Mouse (Mus musculus) cortical plate, adult 2 months (tissue): ENCODE data around the gene Kifc5b. TPM values are rescaled to one million over a fixed set of nuclear protein-coding genes. Genes with fewer than 3 reads are reported as not detected.

ENCODE experiments used
- H3K27ac ChIP-seq: fragments of 200-500 bp; 2 replicates; pipeline ENCODE4 v1.5.1; 2012; ENCODE audit warnings: low read length, control low read depth, inconsistent platforms; ENCODE audit not compliant: insufficient read depth
- H3K4me1 ChIP-seq: fragments of 200-500 bp; 2 replicates; pipeline ENCODE4 v1.6.1; 2011; ENCODE audit warnings: low read length; ENCODE audit not compliant: control insufficient read depth, insufficient read depth
- H3K4me3 ChIP-seq: fragments of 200-500 bp; 2 replicates; pipeline ENCODE4 v1.5.1; 2011; ENCODE audit warnings: mild to moderate bottlenecking, low read length, control low read depth; ENCODE audit not compliant: insufficient read depth
- CTCF ChIP-seq: fragments of 200-500 bp; IDR thresholded peaks from 2 replicates; pipeline ENCODE4 v1.5.1; 2011; ENCODE audit warnings: mild to moderate bottlenecking, control low read depth, low read length; ENCODE audit not compliant: insufficient read depth; ENCODE audit errors: extremely low read depth
- POLR2A ChIP-seq: fragments of 200-500 bp; IDR thresholded peaks from 2 replicates; pipeline ENCODE4 v1.6.1; 2011; ENCODE audit warnings: mild to moderate bottlenecking, low read length, control low read depth; ENCODE audit not compliant: insufficient read depth; ENCODE audit errors: extremely low read depth
- polyA plus RNA-seq: library from polyadenylated mRNA; depleted of rRNA; stranded (reverse); fragments of >200 nt; gene quantifications from 2 replicates; pipeline ENCODE4 v1.2.3, GENCODE M21; 2012

Gene Kifc5b
- polyA plus RNA-seq, 1 experiment, result 3.9 TPM

DNA sequence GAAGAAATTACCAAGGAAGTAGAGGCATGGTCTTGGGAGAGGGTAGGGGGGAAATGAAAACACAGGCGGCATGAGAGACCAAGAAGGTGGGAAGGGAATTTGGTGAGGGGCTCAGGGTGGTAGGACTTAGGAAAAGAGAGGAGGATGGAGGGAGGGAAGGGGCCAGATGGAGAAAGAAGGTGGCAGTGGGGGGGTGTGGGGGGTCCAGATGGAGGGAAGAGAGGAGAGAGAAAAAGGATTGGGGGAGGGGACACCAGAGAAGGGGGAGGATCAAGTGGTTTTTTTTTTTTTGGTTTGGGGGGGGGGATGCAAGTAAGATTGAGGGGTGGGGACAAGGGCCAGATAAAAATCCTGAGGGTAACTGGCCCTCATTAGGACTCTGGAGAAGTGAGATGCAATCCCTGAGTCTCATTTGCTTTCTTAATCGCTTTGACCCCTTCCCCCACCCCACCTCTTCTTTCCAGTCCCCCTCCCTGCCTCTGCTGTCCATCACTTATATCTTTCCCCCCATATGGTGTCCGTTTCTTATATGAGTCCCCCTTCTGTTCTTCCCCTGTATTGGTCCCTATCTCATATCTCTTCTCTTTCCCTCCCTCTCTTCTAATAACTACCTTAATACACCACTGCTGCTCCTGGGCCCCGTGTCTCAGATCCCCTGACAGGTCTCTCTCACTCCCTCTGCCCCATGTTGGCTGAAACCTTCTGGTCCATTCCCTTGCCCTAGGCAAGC is 25.1 kb downstream of the Kifc5b start:
- TF ChIP-seq CTCF (no peak), POLR2A (no peak)
- H3K27ac ChIP-seq, result peak overlapping the region; percentile 97
- H3K4me1 ChIP-seq, result peaks cover 14% of the 10 kb centered on the region; the same call in 1 of the 2 replicates
- H3K4me3 ChIP-seq, result peak overlapping the region; percentile 92

DNA sequence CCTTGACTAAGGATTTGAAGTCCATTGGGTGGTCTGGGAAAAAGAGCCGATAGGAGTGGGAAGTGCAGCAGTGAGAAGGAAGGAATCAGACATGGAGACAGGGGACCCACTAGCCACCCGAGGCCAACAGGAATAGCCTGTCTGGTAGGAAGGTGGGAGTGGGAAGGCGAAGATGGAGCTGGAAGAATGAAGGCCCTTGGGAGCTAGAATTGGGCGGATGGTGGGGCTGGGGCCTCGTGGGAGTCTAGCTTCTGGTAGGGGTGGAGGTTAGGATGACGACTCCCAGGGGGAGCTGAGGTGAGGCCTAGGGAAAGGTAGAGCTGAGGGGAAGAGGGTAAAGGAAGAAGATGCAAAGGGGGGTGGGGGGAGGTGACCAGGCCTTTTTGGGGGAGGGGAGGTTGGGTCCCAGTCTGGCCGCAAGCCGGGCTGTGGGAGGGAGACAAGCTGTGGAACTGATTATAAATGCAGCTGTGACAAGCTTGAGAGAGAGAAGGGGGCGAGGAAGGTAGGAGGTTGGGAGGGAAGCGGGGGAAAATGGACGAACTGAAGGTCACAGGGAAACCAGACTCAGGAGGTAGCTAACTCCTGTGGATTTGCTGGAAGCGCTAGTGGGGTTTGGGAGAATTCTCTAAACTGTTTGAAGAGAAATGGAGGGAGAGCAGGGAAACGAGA is 29.1 kb downstream of the Kifc5b start:
- TF ChIP-seq POLR2A (no peak), CTCF (no peak)
- Histone ChIP-seq H3K27ac (peak overlapping the region; percentile 95), H3K4me1 (peaks cover 11% of the 10 kb centered on the region; the same call in 1 of the 2 replicates), H3K4me3 (peak overlapping the region; percentile 34)

DNA sequence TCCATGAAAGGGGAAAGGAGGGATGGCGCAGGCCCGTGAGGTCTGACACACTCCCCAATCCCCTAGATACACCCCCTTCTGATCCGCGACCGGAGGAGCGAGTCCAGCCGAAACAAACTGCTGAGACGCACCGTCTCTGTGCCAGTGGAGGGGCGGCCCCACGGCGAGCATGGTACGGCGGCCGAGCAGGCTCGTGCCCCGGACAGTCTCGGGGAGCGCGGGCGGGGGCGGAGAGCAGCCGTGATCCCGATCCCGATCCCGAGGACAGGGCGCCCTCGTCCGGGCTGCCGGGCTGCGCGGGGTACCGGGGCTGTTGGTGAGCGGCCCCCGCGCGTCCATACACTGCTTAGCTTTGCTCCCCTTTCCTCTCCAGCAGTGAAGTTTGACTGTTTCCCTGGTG is 29.7 kb downstream of the Kifc5b start:
- peak overlapping the region; percentile 34 for H3K4me3 ChIP-seq
- peaks cover 11% of the 10 kb centered on the region; the same call in 1 of the 2 replicates for H3K4me1 ChIP-seq
- H3K27ac ChIP-seq, result peak overlapping the region; percentile 95
- no peak for TF ChIP-seq CTCF
- peak; percentile 29; the same call in 1 of the 2 replicates for TF ChIP-seq POLR2A

DNA sequence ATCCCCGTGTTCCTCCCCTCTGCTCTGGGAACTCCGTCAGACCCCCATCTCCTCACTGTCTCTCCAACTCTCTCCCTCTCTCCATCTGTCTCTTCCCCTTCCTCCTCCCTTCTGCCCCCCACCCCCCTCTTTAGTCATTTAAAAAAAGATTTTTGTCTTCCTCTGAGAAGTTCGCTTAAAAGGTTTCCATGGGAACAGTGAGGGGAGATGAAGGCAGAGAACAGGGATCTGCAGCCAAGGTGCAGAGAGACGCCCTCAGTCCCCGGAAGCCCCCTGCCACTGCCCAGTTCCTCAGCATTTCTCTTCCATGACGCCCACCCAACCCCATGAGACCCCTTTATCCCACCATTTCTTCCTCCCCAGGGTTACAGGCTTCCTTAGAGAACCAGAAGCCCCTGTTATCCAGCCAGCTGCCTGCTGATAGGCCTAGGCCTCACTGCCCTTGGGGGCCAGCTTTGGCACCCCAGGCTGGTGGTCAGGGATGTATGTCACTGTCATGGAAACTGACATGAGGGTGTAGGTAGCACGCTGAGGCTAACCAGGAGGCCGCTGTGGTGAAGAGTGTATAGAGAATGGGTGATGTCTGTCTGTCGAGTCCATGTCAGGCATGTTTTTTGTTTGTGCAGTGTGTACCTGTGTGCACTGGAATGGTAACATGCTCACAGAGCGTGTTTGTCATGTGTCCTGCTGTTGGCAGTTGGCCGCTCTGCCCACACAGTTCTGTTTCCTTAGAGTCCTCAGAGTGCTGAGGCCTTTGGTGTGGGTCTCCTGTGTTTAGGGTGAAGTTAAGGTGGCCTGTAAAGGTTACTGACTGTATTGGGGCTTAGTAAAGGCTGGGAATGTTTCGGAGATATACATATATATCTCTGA is 30.6 kb downstream of the Kifc5b start:
- Histone ChIP-seq H3K4me3 (peak overlapping the region; percentile 59), H3K27ac (peak overlapping the region; percentile 95), H3K4me1 (peaks cover 8% of the 10 kb centered on the region; the same call in 1 of the 2 replicates)
- TF ChIP-seq POLR2A (no peak), CTCF (no peak)

DNA sequence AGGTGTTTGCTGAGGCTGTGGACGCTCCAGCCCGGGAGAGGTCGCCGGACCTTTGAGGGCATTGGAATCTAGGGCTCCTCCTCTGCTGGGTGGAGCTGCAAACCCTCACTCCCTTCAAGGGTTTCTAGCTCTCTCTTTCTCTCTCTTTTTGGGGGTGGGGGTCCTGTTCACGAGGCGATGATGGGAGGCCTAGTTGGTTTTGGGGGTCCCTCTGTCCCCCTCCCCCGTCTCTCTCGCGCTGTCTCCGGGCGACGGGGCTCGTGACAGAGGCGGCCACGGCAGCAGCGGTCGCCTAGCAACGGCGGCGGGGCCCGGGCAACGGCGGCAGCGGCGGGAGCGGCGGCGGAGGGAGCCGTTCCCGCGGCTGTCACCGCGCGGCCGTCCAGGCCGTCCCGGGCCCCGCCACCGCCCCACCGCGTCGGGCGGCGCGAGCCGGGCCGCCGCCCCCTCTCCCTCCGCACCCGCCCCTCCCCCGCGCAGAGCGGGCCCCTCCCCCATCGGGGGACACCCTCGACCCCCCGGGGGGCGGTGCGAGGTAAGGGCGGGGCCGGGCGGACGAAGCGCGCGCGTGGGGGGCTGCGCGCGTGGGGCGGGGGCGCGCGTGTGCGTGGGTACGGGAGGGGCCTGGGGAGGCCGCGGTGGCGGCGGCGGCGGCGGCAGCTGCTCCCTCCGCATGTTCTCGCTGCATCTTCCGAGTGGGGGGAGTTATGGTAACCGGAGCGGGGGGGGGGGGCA is 31.6 kb downstream of the Kifc5b start:
- H3K4me3 ChIP-seq, result peak overlapping the region; percentile 59
- TF ChIP-seq POLR2A, result 0 out of 2 replicates have a peak, but pooled peaks have one; percentile 17
- TF ChIP-seq CTCF, result no peak
- H3K4me1 ChIP-seq, result peaks cover 13% of the 10 kb centered on the region
- H3K27ac ChIP-seq, result peak overlapping the region; percentile 91

DNA sequence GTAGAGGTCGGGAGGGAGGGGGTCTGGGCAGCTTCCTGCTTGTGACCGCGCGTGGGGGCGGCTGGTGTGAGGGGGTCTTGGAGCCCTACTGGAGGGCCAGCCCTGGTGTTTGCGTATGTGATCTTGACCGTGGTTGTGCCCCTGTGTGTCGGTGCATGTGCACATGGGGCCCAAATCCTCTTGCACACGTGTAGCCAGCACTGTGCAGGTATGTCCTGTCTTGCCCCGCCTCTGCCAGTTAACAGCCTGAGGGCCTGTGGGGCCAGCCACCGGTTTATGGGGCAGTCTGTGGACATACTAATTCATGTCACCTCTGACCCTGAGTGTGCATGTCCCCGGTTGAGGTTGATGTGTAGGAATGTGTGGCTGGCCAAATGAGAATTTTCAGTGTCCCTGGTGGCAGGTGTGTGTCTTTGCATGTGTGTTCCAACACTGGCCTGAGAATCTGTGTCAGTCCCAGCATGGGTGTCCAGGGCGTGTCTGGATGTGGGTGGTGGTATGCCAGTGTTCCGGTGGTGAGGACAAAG is 32.2 kb downstream of the Kifc5b start:
- Histone ChIP-seq H3K4me1 (peaks cover 14% of the 10 kb centered on the region), H3K4me3 (peak overlapping the region; percentile 59), H3K27ac (peak overlapping the region; percentile 20; the same call in 1 of the 2 replicates)
- TF ChIP-seq POLR2A (peak; percentile 43), CTCF (0 out of 2 replicates have a peak, but pooled peaks have one; percentile 17)

DNA sequence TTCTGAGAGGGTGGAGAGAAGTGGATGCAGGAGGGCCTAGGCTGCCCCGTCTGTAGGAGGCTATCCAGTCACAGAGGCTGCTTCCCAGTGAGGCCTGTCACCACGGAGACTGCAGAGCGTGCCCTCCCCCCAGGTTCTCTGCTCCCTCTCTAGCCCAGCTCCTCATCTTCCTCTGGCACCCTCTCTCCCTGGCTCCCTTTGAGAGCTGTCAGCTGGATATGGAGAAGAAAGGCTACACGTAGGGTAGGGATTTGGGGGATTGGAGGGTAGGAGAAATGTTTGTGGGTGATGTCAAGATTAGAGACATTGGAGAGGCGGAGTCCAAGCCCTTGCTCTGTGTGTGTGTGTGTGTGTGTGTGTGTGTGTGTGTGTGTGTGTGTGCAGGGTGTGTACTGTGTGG is 33.0 kb downstream of the Kifc5b start:
- H3K4me1 ChIP-seq, result peaks cover 14% of the 10 kb centered on the region

DNA sequence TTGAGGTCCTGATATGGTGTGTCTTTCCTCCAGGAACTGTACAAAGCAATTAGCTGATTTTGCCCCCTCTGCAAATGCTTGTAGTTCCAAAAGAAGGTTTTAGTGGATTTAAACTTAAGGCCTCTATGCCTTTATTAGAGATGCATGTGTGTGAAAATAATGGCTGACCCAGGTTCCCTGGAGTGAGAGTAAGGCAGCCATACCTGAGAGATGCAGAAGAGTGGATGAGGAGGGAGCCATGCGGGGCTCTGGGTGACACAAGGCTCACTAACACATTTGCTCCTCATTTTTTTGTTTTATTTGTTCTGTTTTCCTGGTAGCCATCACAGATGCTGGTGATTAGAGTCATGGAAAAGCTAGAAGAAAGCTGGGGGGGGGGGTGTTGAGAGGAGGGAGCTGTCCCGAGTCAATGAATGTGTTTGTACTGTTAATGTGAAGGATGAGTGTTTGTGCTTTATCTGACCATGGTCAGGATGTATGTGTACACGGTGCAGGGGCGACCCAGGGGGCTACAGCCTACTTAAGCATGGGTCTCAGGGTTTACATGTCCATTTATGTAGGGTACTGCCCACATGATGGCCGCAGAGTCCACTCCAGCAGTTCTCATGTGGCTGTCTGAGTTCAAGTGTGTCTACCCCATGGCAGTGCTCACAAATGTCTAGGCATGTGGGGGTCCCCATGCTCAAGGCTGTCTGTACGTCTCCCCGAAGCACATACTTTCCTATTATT is 33.8 kb downstream of the Kifc5b start:
- H3K27ac ChIP-seq, result no peak overlapping the region
- H3K4me1 ChIP-seq, result peaks cover 6% of the 10 kb centered on the region
- TF ChIP-seq CTCF, result no peak
- TF ChIP-seq POLR2A, result no peak

More for the DNA sequence above, 33.0 kb downstream of the Kifc5b start:
- Histone ChIP-seq H3K4me3 (peak overlapping the region; percentile 59), H3K27ac (0 out of 2 replicates have a peak overlapping the region, but pooled peaks have one; percentile 20)
- TF ChIP-seq CTCF (no peak), POLR2A (peak; percentile 41; the same call in 1 of the 2 replicates)

DNA sequence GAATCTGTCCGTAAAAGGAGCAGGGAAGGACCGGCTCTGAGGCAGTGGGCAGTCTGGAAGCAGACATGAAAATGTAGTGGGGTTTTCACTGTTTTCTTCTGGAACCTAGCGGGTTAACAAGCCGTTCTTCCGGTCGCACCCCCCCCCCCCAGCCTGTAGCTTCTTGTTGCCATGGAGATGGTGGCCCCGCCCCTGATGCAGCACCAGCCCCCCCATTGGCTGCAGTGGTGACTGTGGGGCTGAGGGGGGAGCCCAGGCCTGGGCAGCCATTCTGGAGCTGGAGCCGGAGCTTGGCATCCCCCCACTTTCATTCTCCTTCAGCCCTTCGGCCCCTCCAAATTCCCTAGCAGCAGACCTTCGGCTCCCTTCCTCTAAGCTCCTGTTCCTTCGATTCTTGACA is 34.5 kb downstream of the Kifc5b start:
- H3K4me1 ChIP-seq, result peaks cover 6% of the 10 kb centered on the region
- TF ChIP-seq CTCF (no peak), POLR2A (peak; percentile 50; the same call in 1 of the 2 replicates)
- peak overlapping the region; percentile 59 for H3K4me3 ChIP-seq
- H3K27ac ChIP-seq, result no peak overlapping the region

More for the DNA sequence above, 33.8 kb downstream of the Kifc5b start:
- peak overlapping the region; percentile 59 for H3K4me3 ChIP-seq
